Mouse (Mus musculus) left cerebral cortex, adult 6 months (tissue): ENCODE results near the gene 1700069L16Rik. TPM values are rescaled to one million over a fixed set of nuclear protein-coding genes. Genes with fewer than 3 reads are reported as not detected.

Experiments
- long read RNA-seq, 2 experiments: library from polyadenylated mRNA; unstranded; transcript quantifications; one replicate each; pipeline ENCODE4 v2.0.0; 2019 to 2020
- polyA plus RNA-seq: library from polyadenylated mRNA; unstranded; fragments of <200 nt; fragmentation: Nextera tagmentation; gene quantifications from 2 replicates; pipeline ENCODE4 v1.2.3, GENCODE M21; 2021

1700069L16Rik gene
- polyA plus RNA-seq = not detected in 2 replicates
- long read RNA-seq, experiment 1 = 0 reads
- long read RNA-seq, experiment 2 = 0 reads

DNA sequence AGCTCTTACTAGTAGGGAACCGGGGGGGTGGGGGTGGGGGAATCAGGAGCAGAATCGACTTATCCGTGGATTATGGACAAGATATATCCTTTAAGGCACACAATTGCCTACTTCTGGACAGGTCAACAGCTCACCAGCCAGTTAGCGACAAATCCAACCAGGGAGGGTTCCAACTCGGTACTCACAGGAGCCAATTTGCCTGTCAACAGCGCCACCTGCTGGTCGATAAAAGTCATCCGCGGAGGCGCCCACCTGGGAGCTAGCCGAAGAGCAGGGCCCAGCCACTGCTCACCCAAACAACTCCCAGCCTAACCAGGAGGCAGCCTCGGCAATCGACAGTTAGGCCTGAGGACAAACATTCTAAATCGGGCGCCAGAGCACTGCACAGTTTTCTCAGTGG lies at the start of gene 1700069L16Rik:
TSS of gene 1700069L16Rik (minus strand) at position 327 of the 400 bp plus-strand sequence.

DNA sequence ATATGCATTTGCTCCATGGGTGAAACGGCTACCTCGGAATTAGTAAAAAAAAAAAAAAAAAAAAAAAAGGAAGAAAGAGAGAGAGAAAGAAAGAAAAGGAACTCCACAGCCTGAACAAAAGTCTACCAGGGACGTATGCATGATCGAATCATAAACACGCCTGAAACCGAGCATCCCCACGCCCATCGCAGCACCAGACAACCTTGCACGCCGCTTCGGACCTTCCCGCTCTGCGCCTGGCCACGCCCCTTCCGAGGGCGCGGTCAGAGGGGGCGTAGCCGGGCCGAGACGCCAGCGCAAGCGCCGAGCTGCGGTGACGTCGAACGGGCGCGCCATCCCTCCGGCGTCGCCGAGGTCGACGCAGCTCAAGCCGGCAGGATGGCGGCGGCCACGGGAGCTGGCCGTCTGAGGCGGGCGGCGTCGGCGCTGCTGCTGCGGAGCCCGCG lies 47.9 kb upstream of the 1700069L16Rik start, which contains the start of the genes Sart3 and Iscu:
TSS of gene Sart3 (minus strand) at position 61 of the 446 bp plus-strand sequence.
TSS of gene Iscu (plus strand) at position 299 of the 446 bp plus-strand sequence.

DNA sequence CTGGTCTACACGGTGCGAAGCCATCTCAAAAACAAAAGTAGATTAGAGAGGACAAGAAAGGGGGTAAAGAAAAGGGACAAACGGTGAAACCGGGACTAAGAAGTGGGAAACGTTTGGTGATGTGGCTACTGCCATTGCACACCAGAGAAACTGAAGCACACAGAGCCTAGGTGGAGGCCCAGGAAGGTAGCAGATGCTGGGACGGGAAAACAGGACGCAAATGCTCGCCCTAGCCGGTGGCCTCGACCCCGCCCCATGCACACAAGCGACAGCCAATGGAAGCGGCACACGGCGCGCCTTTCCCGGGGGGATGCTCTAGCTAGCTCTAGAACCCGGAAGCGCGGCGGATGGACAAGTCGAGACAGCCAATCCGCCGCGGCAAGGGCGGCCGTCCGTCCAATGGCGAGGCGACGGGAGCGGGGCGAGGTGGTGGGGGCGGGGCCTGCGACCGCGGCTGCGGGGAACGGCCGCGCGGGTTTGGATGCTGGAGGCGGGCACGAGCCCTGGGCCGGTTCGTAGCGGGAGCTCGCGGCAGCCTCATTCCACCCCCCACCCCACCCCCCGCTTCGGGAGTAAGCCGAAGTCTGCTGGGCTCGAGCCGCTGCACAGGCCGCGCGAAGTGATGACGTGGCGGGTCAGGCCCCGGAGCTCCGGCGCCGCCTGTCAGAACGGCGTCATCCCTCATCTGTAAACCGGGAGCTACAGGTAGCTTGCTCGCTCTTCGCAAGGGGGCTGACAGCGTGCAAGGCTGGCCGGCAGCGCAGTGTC lies 11.0 kb upstream of the 1700069L16Rik start, which contains the start of gene Ficd:
TSS of gene Ficd (plus strand) at position 459 of the 768 bp plus-strand sequence.

DNA sequence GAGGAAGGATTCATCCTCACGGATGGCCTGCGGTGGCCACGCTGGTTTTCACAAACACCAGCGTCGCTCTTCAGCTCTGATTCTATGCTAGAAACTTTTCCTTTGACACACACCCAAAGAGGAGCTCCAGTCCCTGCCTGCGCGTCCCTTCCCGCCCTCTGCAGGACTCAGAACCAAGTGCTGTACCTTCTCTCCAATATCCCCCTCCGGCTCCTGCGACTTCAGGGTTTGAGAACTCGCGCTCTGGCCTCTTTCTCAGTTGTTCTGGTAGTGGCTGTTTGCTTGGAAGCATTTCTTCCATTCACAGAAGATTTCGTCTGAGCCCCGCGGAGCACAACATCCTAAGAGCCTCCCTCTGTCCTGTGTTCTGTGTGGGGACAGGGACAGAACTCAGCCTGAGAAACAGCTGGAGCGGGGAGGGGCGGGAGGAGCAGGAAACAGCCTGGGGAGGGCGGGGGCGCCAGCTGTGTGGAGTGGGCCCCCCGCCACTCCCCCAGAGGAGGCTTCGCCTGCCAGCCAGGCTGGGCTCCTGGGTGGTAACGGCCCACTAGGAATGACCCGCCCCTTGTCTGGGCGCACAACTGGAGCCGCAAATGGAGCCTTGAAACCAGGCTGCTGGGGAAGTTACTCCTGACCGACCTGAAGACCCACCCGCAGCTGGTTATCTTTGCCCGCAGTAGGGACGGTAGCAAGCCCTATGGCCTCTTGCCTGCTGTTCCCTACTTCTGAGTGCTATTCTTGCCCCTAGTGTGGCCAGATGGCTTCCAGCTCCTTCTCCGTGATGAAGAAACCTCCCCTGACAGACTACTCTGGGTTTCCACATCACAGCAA lies 74.3 kb downstream of the 1700069L16Rik start, which contains the start of gene Cmklr1:
TSS of gene Cmklr1 (minus strand) at position 392 of the 831 bp plus-strand sequence.

Other genes with a start within 250 kb of the 1700069L16Rik start
- 13.4 and 20.4 TPM in 2 replicates for gene Wscd2, start 234.4 kb downstream of the 1700069L16Rik start, polyA plus RNA-seq
- gene Cmklr1, start 74.3 kb downstream of the 1700069L16Rik start, polyA plus RNA-seq = 1.4 and 1.8 TPM in 2 replicates
- gene Ficd, start 11.0 kb upstream of the 1700069L16Rik start, polyA plus RNA-seq = 11.8 and 12.6 TPM in 2 replicates
- 7.1 and 7.3 TPM in 2 replicates for gene Sart3, start 47.7 kb upstream of the 1700069L16Rik start, polyA plus RNA-seq
- 333 and 381 TPM in 2 replicates for gene Iscu, start 48.0 kb upstream of the 1700069L16Rik start, polyA plus RNA-seq
- 18.5 and 23.3 TPM in 2 replicates for gene Tmem119, start 75.7 kb upstream of the 1700069L16Rik start, polyA plus RNA-seq
- 40.8 and 41.8 TPM in 2 replicates for gene Selplg, start 107.9 kb upstream of the 1700069L16Rik start, polyA plus RNA-seq
- gene Coro1c, start 184.0 kb upstream of the 1700069L16Rik start, polyA plus RNA-seq = 24.9 and 26.3 TPM in 2 replicates